Mouse (Mus musculus) olfactory bulb, adult 2 months (tissue): ENCODE data around the gene Tmem270.

Experiments
- CTCF ChIP-seq: fragments of 200-500 bp; IDR thresholded peaks from 2 replicates; pipeline ENCODE4 v1.5.1; 2012; ENCODE audit warnings: low read depth, mild to moderate bottlenecking, low read length, moderate library complexity; ENCODE audit not compliant: insufficient read depth
- POLR2A ChIP-seq: fragments of 200-500 bp; IDR thresholded peaks from 2 replicates; pipeline ENCODE4 v1.6.1; 2012; ENCODE audit warnings: mild to moderate bottlenecking, low read depth, low read length, moderate library complexity; ENCODE audit not compliant: insufficient read depth

DNA sequence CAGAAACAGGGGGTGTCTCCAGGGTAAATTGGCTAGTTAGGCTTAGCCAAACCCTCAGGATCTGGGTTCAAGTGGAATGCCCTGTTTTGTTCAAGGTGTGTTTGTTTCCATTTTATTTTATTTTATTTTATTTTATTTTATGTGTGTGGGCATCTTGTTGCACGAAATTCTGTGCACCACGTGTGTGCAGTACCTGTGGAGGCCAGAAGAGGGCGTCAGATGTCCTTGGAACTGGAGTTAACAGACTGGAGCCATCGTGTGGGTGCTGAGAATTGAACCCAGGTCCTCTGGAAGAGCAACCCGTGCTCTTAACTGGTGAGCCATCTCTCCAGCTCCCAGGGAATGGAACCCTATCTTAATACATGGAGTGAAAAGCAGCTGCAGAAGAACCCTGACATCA lies 13.8 kb downstream of the Tmem270 start:
- TF ChIP-seq CTCF (no peak), POLR2A (no peak)
